Mouse (Mus musculus) megakaryocyte, embryonic 14.5 days (primary cell): ENCODE data around the gene Thumpd3.

Experiments
- FLI1 ChIP-seq: IDR thresholded peaks from 2 replicates; pipeline ENCODE4 v1.6.1; 2012; ENCODE audit warnings: low read length, inconsistent platforms, mixed read lengths
- GATA1 ChIP-seq: IDR thresholded peaks from 3 replicates; pipeline ENCODE4 v1.6.1; 2012; ENCODE audit warnings: mixed read lengths, low read length, inconsistent platforms, borderline replicate concordance

DNA sequence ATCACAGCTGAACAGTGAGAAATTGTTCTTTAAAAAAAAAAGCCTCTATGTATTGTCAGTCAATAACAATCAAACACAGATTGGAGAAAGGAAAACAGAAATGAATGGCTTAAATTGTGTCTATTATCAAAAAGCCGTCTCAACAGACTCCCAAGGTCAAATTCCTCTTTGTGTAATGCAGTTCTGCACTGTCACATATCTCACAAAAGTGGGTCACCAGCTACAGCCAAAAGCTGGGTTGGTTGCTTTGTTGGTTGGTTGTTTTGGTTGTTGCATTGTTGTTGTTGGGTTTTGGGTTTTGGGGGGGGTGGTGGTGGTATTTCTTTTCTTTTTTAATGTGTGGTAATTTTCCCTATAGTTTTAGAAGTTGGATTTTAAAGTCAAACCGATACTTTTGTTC, 34.1 kb upstream of the Thumpd3 start:
- TF ChIP-seq GATA1 (no peak), FLI1 (no peak)
